Mouse (Mus musculus): Measurements from ENCODE around the gene Erc1. TPM values are rescaled to one million over a fixed set of nuclear protein-coding genes. Genes with fewer than 3 reads are reported as not detected.

Gene Erc1
- polyA plus RNA-seq, 1 experiment from 2014 or later: 21.3 TPM

- Histone ChIP-seq H3K9me3 (replicated peaks) (no peaks in the 10 kb centered on the region), H3K4me1 (no peaks in the 10 kb centered on the region), H3K4me3 (no peak overlapping the region), H3K36me3 (peaks cover 15% of the 10 kb centered on the region), H3K27me3 (ENCODE audit: low read depth, poor library complexity, severe bottlenecking) (no peaks in the 10 kb centered on the region), H3K27ac (replicated peaks) (no peak overlapping the region)
- peak; percentile 44 for DNase-seq (ENCODE audit: low spot score)
- WGBS: 52% methylated on average over 2 of the region's 2 CpGs
Measured at GRCm38 (mm10) chr6:119792562-119792961, 55.4 kb downstream of the Erc1 start.

- H3K27me3 ChIP-seq (ENCODE audit: low read depth, poor library complexity, severe bottlenecking): no peaks in the 10 kb centered on the region
- H3K9me3 ChIP-seq (replicated peaks): no peaks in the 10 kb centered on the region
- peaks cover 8% of the 10 kb centered on the region; the same call in 1 of the 2 replicates for H3K36me3 ChIP-seq
- WGBS: 92% methylated on average over 2 of the region's 2 CpGs
- H3K4me1 ChIP-seq: no peaks in the 10 kb centered on the region
- no peak overlapping the region for H3K4me3 ChIP-seq
- no peak for DNase-seq (ENCODE audit: low spot score)
- H3K27ac ChIP-seq (replicated peaks): no peak overlapping the region
Measured at GRCm38 (mm10) chr6:119782416-119782815, 65.6 kb downstream of the Erc1 start.

GRCm38 (mm10) chr6:119781109-119781508 is 66.9 kb downstream of the Erc1 start:
- Histone ChIP-seq H3K9me3 (replicated peaks) (no peaks in the 10 kb centered on the region), H3K36me3 (peaks cover 8% of the 10 kb centered on the region; the same call in 1 of the 2 replicates), H3K27ac (replicated peaks) (no peak overlapping the region), H3K4me1 (no peaks in the 10 kb centered on the region), H3K4me3 (no peak overlapping the region), H3K27me3 (ENCODE audit: low read depth, poor library complexity, severe bottlenecking) (no peaks in the 10 kb centered on the region)
- WGBS: 80% methylated on average over 3 of the region's 3 CpGs
- DNase-seq (ENCODE audit: low spot score): no peak

- H3K27ac ChIP-seq (replicated peaks): no peak overlapping the region
- no peak for DNase-seq (ENCODE audit: low spot score)
- WGBS: 86% methylated on average over 1 of the region's 1 CpGs
- H3K9me3 ChIP-seq (replicated peaks): no peaks in the 10 kb centered on the region
- no peak overlapping the region for H3K4me3 ChIP-seq
- no peaks in the 10 kb centered on the region for H3K4me1 ChIP-seq
- H3K36me3 ChIP-seq: 0 out of 2 replicates have a peak, but pooled peaks cover 5% of the 10 kb centered on the region
- no peaks in the 10 kb centered on the region for H3K27me3 ChIP-seq (ENCODE audit: low read depth, poor library complexity, severe bottlenecking)
Measured at GRCm38 (mm10) chr6:119768778-119769177, 79.2 kb downstream of the Erc1 start.

- Histone ChIP-seq H3K27ac (replicated peaks) (no peak overlapping the region), H3K36me3 (peaks cover 11% of the 10 kb centered on the region), H3K9me3 (replicated peaks) (no peaks in the 10 kb centered on the region), H3K4me1 (no peaks in the 10 kb centered on the region), H3K4me3 (no peak overlapping the region), H3K27me3 (ENCODE audit: low read depth, poor library complexity, severe bottlenecking) (no peaks in the 10 kb centered on the region)
- DNase-seq (ENCODE audit: low spot score): no peak
- 91% methylated on average over 3 of the region's 3 CpGs for WGBS
Measured at GRCm38 (mm10) chr6:119764355-119764754, 83.6 kb downstream of the Erc1 start.

GRCm38 (mm10) chr6:119759866-119760265 is 88.1 kb downstream of the Erc1 start:
- Histone ChIP-seq H3K4me1 (peaks cover 7% of the 10 kb centered on the region), H3K27ac (replicated peaks) (no peak overlapping the region), H3K9me3 (replicated peaks) (no peaks in the 10 kb centered on the region), H3K27me3 (ENCODE audit: low read depth, poor library complexity, severe bottlenecking) (no peaks in the 10 kb centered on the region), H3K36me3 (peaks cover 13% of the 10 kb centered on the region), H3K4me3 (no peak overlapping the region)
- WGBS: 95% methylated on average over 3 of the region's 3 CpGs
- DNase-seq (ENCODE audit: low spot score): no peak

- peaks cover 7% of the 10 kb centered on the region for H3K4me1 ChIP-seq
- 80% methylated on average over 2 of the region's 2 CpGs for WGBS
- no peak overlapping the region for H3K27ac ChIP-seq (replicated peaks)
- no peak overlapping the region for H3K4me3 ChIP-seq
- H3K27me3 ChIP-seq (ENCODE audit: low read depth, poor library complexity, severe bottlenecking): no peaks in the 10 kb centered on the region
- no peak for DNase-seq (ENCODE audit: low spot score)
- no peaks in the 10 kb centered on the region for H3K9me3 ChIP-seq (replicated peaks)
- H3K36me3 ChIP-seq: peaks cover 13% of the 10 kb centered on the region
Measured at GRCm38 (mm10) chr6:119758490-119758889, 89.5 kb downstream of the Erc1 start.

GRCm38 (mm10) chr6:119757796-119758195 is 90.2 kb downstream of the Erc1 start:
- no peak for DNase-seq (ENCODE audit: low spot score)
- H3K9me3 ChIP-seq (replicated peaks): no peaks in the 10 kb centered on the region
- H3K4me3 ChIP-seq: no peak overlapping the region
- H3K27ac ChIP-seq (replicated peaks): no peak overlapping the region
- 45% methylated on average over 5 of the region's 5 CpGs for WGBS
- peaks cover 7% of the 10 kb centered on the region for H3K4me1 ChIP-seq
- no peaks in the 10 kb centered on the region for H3K27me3 ChIP-seq (ENCODE audit: low read depth, poor library complexity, severe bottlenecking)
- peaks cover 17% of the 10 kb centered on the region for H3K36me3 ChIP-seq

- Histone ChIP-seq H3K27me3 (ENCODE audit: low read depth, poor library complexity, severe bottlenecking) (no peaks in the 10 kb centered on the region), H3K9me3 (replicated peaks) (no peaks in the 10 kb centered on the region), H3K36me3 (peaks cover 29% of the 10 kb centered on the region), H3K27ac (replicated peaks) (no peak overlapping the region), H3K4me1 (peaks cover 7% of the 10 kb centered on the region), H3K4me3 (no peak overlapping the region)
- WGBS: 72% methylated on average over 3 of the region's 3 CpGs
- DNase-seq (ENCODE audit: low spot score): no peak
Measured at GRCm38 (mm10) chr6:119755866-119756265, 92.1 kb downstream of the Erc1 start.

GRCm38 (mm10) chr6:119749093-119749635 is 98.8 kb downstream of the Erc1 start:
- Histone ChIP-seq H3K4me3 (no peak overlapping the region), H3K27ac (replicated peaks) (no peak overlapping the region), H3K27me3 (ENCODE audit: low read depth, poor library complexity, severe bottlenecking) (no peaks in the 10 kb centered on the region), H3K36me3 (peaks cover 49% of the 10 kb centered on the region), H3K4me1 (0 out of 2 replicates have a peak, but pooled peaks cover 3% of the 10 kb centered on the region), H3K9me3 (replicated peaks) (no peaks in the 10 kb centered on the region)
- no peak for DNase-seq (ENCODE audit: low spot score)
- 82% methylated on average over 7 of the region's 7 CpGs for WGBS

GRCm38 (mm10) chr6:119741861-119742260 is 106.1 kb downstream of the Erc1 start:
- Histone ChIP-seq H3K36me3 (peaks cover 31% of the 10 kb centered on the region), H3K27ac (replicated peaks) (no peak overlapping the region), H3K4me3 (no peak overlapping the region), H3K9me3 (replicated peaks) (no peaks in the 10 kb centered on the region), H3K27me3 (ENCODE audit: low read depth, poor library complexity, severe bottlenecking) (no peaks in the 10 kb centered on the region), H3K4me1 (0 out of 2 replicates have a peak, but pooled peaks cover 3% of the 10 kb centered on the region)
- DNase-seq (ENCODE audit: low spot score): no peak
- WGBS: 80% methylated on average over 2 of the region's 2 CpGs

- no peaks in the 10 kb centered on the region for H3K27me3 ChIP-seq (ENCODE audit: low read depth, poor library complexity, severe bottlenecking)
Measured at GRCm38 (mm10) chr6:119740541-119740940, 107.4 kb downstream of the Erc1 start.

GRCm38 (mm10) chr6:119738638-119739375 is 109.2 kb downstream of the Erc1 start:
- WGBS: 93% methylated on average over 4 of the region's 4 CpGs
- no peaks in the 10 kb centered on the region for H3K27me3 ChIP-seq (ENCODE audit: low read depth, poor library complexity, severe bottlenecking)
- H3K27ac ChIP-seq (replicated peaks): no peak overlapping the region
- H3K36me3 ChIP-seq: peaks cover 31% of the 10 kb centered on the region
- H3K4me3 ChIP-seq: no peak overlapping the region
- H3K4me1 ChIP-seq: no peaks in the 10 kb centered on the region
- no peak for DNase-seq (ENCODE audit: low spot score)
- H3K9me3 ChIP-seq (replicated peaks): no peaks in the 10 kb centered on the region

More at GRCm38 (mm10) chr6:119740541-119740940, 107.4 kb downstream of the Erc1 start:
- 96% methylated on average over 3 of the region's 3 CpGs for WGBS
- Histone ChIP-seq H3K4me1 (0 out of 2 replicates have a peak, but pooled peaks cover 3% of the 10 kb centered on the region), H3K9me3 (replicated peaks) (no peaks in the 10 kb centered on the region), H3K4me3 (no peak overlapping the region), H3K27ac (replicated peaks) (no peak overlapping the region), H3K36me3 (peaks cover 31% of the 10 kb centered on the region)
- no peak for DNase-seq (ENCODE audit: low spot score)
